Mouse (Mus musculus): ENCODE data around the gene Utrn. TPM values are rescaled to one million over a fixed set of nuclear protein-coding genes. Genes with fewer than 3 reads are reported as not detected.
"Not testable (repeated sequence)": the region's sequence is repeated elsewhere in the genome, so short reads cannot be mapped to it uniquely, and the experiment has no call there.

Gene Utrn
- total RNA-seq, 1 experiment from 2014 or later: 46.5 TPM

DNA sequence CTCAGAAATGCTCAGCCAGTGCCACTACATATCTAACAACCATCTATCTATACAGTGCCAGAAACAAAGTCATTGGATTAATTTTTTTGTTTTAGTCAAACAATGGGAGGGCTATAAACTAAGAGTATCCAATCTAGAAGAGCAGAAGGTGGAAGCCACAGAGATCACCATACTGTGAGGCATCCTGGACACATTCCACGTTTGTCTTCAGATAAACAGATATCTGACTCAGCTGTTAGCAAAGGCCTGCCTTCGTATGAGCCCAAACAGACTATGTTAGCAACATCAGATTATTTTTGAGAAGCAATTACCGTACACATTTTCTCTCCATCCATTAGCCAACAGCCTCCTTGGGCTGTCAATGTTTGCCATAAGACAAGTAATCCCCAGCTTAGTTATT lies 250.8 kb downstream of the Utrn start:
- no peak for ATAC-seq (replicated peaks; ENCODE audit: low read depth, poor library complexity, severe bottlenecking)

GRCm38 (mm10) chr10:12615723-12616122 lies 253.4 kb downstream of the Utrn start:
- no peak for ATAC-seq (replicated peaks; ENCODE audit: low read depth, poor library complexity, severe bottlenecking)

- ATAC-seq (replicated peaks; ENCODE audit: low read depth, poor library complexity, severe bottlenecking): no peak
These were observed 254.5 kb downstream of the Utrn start for GRCm38 (mm10) chr10:12614465-12615199.

- ATAC-seq (replicated peaks; ENCODE audit: low read depth, poor library complexity, severe bottlenecking): peak; percentile 99
These were observed 256.8 kb downstream of the Utrn start for GRCm38 (mm10) chr10:12612235-12612863.

DNA sequence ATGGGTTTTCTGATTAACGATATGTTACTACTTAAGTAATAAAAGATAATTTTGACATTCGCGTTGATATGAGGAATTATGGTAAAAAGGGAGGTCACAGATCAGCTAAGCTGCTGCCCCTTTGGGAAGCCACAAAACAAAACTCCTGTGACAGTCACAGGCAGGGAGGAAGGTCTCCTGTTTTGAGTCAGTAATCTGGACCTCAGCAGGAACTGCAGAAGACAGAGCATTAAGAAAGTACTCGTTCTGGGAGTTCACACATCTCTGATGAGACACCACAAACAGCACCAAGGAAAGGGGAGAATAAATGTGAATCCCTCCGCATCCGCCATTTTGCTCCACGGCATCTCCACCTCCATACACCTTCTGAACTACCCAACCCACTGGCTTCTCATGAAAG lies 259.3 kb downstream of the Utrn start:
- no peak for ATAC-seq (replicated peaks; ENCODE audit: low read depth, poor library complexity, severe bottlenecking)

- no peak for ATAC-seq (replicated peaks; ENCODE audit: low read depth, poor library complexity, severe bottlenecking)
These were observed 260.5 kb downstream of the Utrn start for GRCm38 (mm10) chr10:12608634-12609033.

DNA sequence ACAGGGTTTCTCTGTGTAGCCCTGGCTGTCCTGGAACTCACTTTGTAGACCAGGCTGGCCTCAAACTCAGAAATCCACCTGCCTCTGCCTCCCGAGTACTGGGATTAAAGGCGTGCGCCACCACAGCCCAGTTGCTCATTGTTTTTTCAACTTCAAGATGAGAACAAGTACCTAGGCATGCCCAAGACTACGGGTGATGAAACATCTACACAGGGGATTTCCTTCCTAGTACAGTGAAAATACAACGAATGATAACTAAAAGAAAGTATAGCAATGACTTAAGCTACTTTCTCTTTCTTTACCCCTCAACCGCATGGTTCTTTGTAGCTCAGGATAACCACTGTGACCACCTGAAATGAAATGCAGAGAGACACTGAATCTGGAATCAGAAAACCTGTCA lies 262.0 kb downstream of the Utrn start:
- ATAC-seq (replicated peaks; ENCODE audit: low read depth, poor library complexity, severe bottlenecking): not testable (repeated sequence)

DNA sequence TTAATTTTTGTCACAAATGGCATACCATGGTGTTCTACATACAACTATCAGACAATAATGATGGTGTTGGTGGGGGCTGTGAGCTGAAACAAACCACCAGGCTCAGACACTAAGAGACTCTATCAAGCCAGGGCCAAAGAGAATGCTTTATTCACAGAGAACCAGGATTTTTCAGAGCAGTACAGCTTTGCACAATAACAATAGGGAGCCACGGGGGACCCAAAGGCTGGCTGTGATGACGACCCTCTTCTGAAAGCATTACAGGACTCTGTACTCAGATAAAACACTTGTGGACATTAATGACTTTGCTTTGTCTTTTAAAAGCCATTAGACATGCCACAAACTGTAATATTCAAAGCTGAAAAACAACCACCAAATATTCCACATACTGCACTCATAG lies 273.8 kb downstream of the Utrn start:
- no peak for ATAC-seq (replicated peaks; ENCODE audit: low read depth, poor library complexity, severe bottlenecking)

GRCm38 (mm10) chr10:12594958-12595357 lies 274.2 kb downstream of the Utrn start:
- no peak for ATAC-seq (replicated peaks; ENCODE audit: low read depth, poor library complexity, severe bottlenecking)

GRCm38 (mm10) chr10:12593071-12593470 lies 276.1 kb downstream of the Utrn start:
- ATAC-seq (replicated peaks; ENCODE audit: low read depth, poor library complexity, severe bottlenecking): no peak

GRCm38 (mm10) chr10:12591946-12592345 lies 277.2 kb downstream of the Utrn start:
- ATAC-seq (replicated peaks; ENCODE audit: low read depth, poor library complexity, severe bottlenecking): no peak

DNA sequence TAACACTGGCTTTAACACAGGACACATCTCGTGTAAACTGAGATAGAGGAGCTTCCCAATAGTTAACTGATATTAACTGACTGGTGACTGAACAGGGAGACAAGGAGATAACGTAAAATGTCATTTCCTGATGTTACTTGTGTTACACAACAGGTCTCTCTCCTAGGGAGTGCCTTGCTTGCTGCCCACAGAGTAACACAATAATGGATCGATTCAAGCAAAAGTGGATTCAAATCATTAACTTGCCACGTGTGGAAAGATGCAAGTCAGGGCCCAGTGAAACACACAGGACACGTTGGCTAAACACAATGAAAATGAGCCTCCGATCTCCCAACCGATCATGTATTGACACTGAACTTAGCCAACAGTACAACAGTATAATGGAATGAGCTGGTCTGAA lies 281.1 kb downstream of the Utrn start:
- ATAC-seq (replicated peaks; ENCODE audit: low read depth, poor library complexity, severe bottlenecking): no peak

GRCm38 (mm10) chr10:12587318-12587717 lies 281.8 kb downstream of the Utrn start:
- ATAC-seq (replicated peaks; ENCODE audit: low read depth, poor library complexity, severe bottlenecking): no peak

DNA sequence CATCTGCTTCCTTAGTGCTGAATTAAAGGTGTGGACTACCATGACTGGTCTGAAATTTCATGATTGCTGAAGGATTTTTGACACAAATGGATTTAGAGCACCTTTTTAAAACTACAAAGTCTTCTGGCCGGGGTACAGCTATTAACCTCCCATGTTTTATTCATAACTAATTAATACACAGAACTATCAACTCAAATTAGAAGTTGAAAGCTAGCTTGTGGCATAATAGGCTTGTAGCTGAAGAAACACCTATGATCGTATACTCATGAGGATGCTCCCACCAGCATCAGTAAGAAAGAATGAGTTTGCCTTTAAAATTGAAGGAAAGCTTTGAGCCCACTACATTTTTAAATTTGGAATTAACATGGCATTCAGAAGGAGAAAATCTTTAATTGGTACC lies 282.3 kb downstream of the Utrn start:
- ATAC-seq (replicated peaks; ENCODE audit: low read depth, poor library complexity, severe bottlenecking): no peak

DNA sequence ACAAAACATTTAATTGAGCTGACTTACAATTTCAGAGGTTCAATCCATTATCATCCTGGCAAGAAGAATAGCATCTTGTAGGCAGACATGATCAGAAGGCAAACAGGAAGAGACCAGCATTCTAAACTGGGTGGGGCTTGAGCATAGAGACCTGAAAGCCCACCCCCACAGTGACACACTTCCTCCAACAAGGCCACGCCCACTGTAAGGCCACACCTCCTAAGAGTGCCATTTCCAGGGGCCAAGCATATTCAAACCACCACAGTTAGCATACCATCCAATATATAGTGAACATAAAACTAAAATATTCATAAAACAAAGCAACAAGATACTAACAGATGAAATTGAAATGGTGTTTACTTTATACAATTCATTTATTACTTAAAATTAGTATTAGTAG lies 283.0 kb downstream of the Utrn start:
- no peak for ATAC-seq (replicated peaks; ENCODE audit: low read depth, poor library complexity, severe bottlenecking)

- ATAC-seq (replicated peaks; ENCODE audit: low read depth, poor library complexity, severe bottlenecking): no peak
These were observed 285.7 kb downstream of the Utrn start for GRCm38 (mm10) chr10:12583473-12583872.

GRCm38 (mm10) chr10:12579048-12579447 lies 290.1 kb downstream of the Utrn start:
- ATAC-seq (replicated peaks; ENCODE audit: low read depth, poor library complexity, severe bottlenecking): peak; percentile 74

DNA sequence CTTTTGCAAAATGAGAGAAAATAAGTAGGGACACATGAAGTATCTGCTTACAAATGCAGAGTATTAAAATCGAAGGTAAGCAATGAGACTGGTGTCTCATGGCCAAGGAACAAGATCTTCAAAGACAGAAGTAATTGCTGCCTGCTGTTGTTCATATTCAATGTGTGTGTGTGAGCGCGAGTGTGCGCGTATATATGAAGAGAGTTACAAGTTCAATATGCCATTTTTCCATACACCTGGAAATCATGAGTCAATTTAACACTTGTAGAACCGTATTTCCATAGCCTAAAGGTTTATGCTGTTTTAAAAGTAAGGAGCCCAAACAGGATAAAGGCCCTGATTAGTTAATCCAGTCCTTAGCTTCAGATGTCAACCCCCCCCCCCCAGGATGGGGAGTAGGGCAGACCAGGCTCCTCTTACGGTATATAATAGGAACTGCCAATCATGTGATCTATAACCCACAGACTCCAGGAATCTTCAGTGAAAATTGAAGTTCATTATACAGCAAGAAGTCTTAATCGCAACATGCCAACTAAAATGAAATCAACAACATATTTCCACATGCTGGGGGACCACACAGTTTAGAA lies 293.2 kb downstream of the Utrn start:
- ATAC-seq (replicated peaks; ENCODE audit: low read depth, poor library complexity, severe bottlenecking): no peak

- no peak for ATAC-seq (replicated peaks; ENCODE audit: low read depth, poor library complexity, severe bottlenecking)
These were observed 294.4 kb downstream of the Utrn start for GRCm38 (mm10) chr10:12574760-12575159.

- peak; percentile 84 for ATAC-seq (replicated peaks; ENCODE audit: low read depth, poor library complexity, severe bottlenecking)
These were observed 295.6 kb downstream of the Utrn start for GRCm38 (mm10) chr10:12573601-12574000.

DNA sequence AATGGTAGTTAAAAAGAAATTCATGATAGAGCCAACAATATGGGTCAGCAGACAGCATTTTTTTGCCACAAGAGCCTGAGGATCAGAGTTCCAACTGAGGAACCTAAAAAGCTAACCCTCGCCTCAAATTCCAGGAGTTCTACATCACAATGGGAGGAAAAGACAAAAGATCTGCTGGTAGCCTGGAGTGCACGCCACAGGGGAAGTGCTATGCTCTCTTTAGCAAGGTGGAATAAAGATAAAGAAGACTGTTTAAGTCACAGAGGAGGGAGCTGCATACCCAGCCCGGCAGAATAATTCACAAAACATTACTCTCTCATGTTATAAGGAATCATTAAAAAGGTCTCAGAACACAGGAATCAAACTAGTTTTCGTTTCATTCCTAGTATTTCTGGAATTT lies 296.4 kb downstream of the Utrn start:
- no peak for ATAC-seq (replicated peaks; ENCODE audit: low read depth, poor library complexity, severe bottlenecking)
